Mouse (Mus musculus) limb, embryonic 11.5 days (tissue): ENCODE data around the gene Scarb1. TPM values are rescaled to one million over a fixed set of nuclear protein-coding genes. Genes with fewer than 3 reads are reported as not detected.

Experiments
- ATAC-seq: fragments of 200-750 bp; cut with Nextera tagmentation; 2 replicates; pipeline ENCODE4 v1.8.0; 2017; ENCODE audit warnings: low read depth; ENCODE audit not compliant: insufficient number of reproducible peaks, low FRiP score, low TSS enrichment
- DNase-seq: peaks from one replicate; pipeline ENCODE4 v3.0.0-alpha.2; 2015; ENCODE audit warnings: low spot score
- H3K27ac ChIP-seq: fragments of 300-500 bp; sonication (generic); replicated peaks from 2 replicates; pipeline ENCODE4 v1.5.1; 2014; ENCODE audit warnings: low read depth, mild to moderate bottlenecking, low read length
- H3K27me3 ChIP-seq: fragments of 300-500 bp; sonication (generic); 2 replicates; pipeline ENCODE4 v1.6.1; 2014; ENCODE audit warnings: mild to moderate bottlenecking, low read length, mixed read lengths; ENCODE audit not compliant: control insufficient read depth, insufficient read depth
- H3K36me3 ChIP-seq: fragments of 300-500 bp; sonication (generic); 2 replicates; pipeline ENCODE4 v1.6.1; 2014; ENCODE audit warnings: mild to moderate bottlenecking, low read length, moderate library complexity, mixed read lengths; ENCODE audit not compliant: control insufficient read depth, insufficient read depth
- H3K4me1 ChIP-seq: fragments of 300-500 bp; sonication (generic); 2 replicates; pipeline ENCODE4 v1.6.1; 2014; ENCODE audit warnings: low read length, mixed read lengths; ENCODE audit not compliant: control insufficient read depth, insufficient read depth
- H3K4me2 ChIP-seq: fragments of 300-500 bp; sonication (generic); 2 replicates; pipeline ENCODE4 v1.6.1; 2014; ENCODE audit warnings: low read depth, mild to moderate bottlenecking, moderate library complexity; ENCODE audit not compliant: severe bottlenecking
- H3K4me3 ChIP-seq: fragments of 300-500 bp; sonication (generic); 2 replicates; pipeline ENCODE4 v1.5.1; 2014; ENCODE audit warnings: low read depth, low read length
- H3K9ac ChIP-seq: fragments of 300-500 bp; sonication (generic); 2 replicates; pipeline ENCODE4 v1.6.1; 2014; ENCODE audit warnings: mild to moderate bottlenecking, low read length
- H3K9me3 ChIP-seq: fragments of 300-500 bp; sonication (generic); 2 replicates; pipeline ENCODE4 v1.6.1; 2016; ENCODE audit warnings: low read length; ENCODE audit not compliant: control insufficient read depth
- WGBS: fragments of 180-500 bp; shearing (Covaris S2); extraction: QIAGEN DNeasy Blood & Tissue Kit; methylation state at CpG from one replicate; pipeline ENCODE4 v1.1.7; 2014; 5-methylcytosine and 5-hydroxymethylcytosine counted together
- polyA plus RNA-seq: library from polyadenylated mRNA; unstranded; fragments of >200 nt; fragmentation: Nextera tagmentation; extraction: Ambion mirVana; gene quantifications from 2 replicates; pipeline ENCODE4 v1.2.1, GENCODE M21; 2014

Scarb1 gene
- polyA plus RNA-seq, 1 experiment from 2014 or later = 30.3 TPM

- Histone ChIP-seq H3K27me3 (no peaks in the 10 kb centered on the region), H3K9me3 (no peaks in the 10 kb centered on the region), H3K9ac (peak overlapping the region; percentile 30; the same call in 1 of the 2 replicates), H3K4me3 (peak overlapping the region; percentile 67), H3K27ac (no peak overlapping the region), H3K4me2 (peak overlapping the region; percentile 97), H3K36me3 (no peaks in the 10 kb centered on the region), H3K4me1 (peaks cover 11% of the 10 kb centered on the region; the same call in 1 of the 2 replicates)
- DNase-seq = no peak
- 56% methylated on average over 14 of the region's 14 CpGs for WGBS
- no peak for ATAC-seq
These were observed 681 bp upstream of the Scarb1 start for GRCm38 (mm10) chr5:125341459-125342090.

DNA sequence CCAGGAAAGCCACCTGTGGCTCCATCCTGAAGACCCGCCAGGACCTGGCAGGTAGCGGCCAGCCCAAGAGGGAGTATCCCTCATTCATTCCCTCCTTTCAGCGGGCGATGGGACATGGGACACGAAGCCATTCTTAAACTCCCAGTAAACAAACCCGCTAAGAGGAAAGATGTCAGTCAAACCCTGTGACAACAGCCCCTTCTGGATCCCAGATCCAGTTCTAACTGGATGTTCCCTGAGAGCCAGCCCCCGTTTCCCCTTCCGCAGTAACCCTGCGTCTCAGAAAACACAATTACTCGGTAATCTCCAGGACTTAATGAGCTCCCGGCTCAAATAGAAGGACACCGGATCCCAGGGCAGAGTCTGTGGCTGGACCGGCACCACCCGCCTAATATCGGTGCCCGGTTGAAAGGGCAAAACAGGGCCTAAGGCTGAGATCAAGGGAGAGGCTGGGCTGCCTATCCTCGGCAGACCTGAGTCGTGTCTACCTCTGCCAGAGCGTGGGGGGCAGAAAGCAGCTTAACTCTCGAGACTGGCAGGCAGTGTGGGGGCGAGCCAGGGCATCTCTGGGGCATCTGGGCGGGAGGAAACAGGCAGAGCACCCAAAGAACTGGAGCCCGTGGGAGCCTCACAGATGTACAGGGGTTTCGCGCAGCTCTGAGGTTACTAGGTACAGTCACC, 903 bp downstream of the Scarb1 start:
- 1% methylated on average over 25 of the region's 25 CpGs for WGBS
- no peak for ATAC-seq

GRCm38 (mm10) chr5:125339108-125339751, 1.7 kb downstream of the Scarb1 start:
- Histone ChIP-seq H3K9ac (no peak overlapping the region), H3K4me1 (peaks cover 11% of the 10 kb centered on the region; the same call in 1 of the 2 replicates), H3K27me3 (no peaks in the 10 kb centered on the region), H3K27ac (no peak overlapping the region), H3K4me2 (peak overlapping the region; percentile 97), H3K36me3 (no peaks in the 10 kb centered on the region), H3K9me3 (no peaks in the 10 kb centered on the region), H3K4me3 (0 out of 2 replicates have a peak overlapping the region, but pooled peaks have one; percentile 67)
- no peak for ATAC-seq
- WGBS = 7% methylated on average over 18 of the region's 18 CpGs
- peak; percentile 47 for DNase-seq

More for the DNA sequence above, 903 bp downstream of the Scarb1 start:
- peak overlapping the region; percentile 67 for H3K4me3 ChIP-seq
- peak overlapping the region; percentile 62 for H3K9ac ChIP-seq
- H3K4me1 ChIP-seq = peaks cover 11% of the 10 kb centered on the region; the same call in 1 of the 2 replicates
- DNase-seq = peak; percentile 50
- H3K4me2 ChIP-seq = peak overlapping the region; percentile 97
- no peaks in the 10 kb centered on the region for H3K36me3 ChIP-seq
- no peaks in the 10 kb centered on the region for H3K27me3 ChIP-seq
- no peak overlapping the region for H3K27ac ChIP-seq
- H3K9me3 ChIP-seq = no peaks in the 10 kb centered on the region

DNA sequence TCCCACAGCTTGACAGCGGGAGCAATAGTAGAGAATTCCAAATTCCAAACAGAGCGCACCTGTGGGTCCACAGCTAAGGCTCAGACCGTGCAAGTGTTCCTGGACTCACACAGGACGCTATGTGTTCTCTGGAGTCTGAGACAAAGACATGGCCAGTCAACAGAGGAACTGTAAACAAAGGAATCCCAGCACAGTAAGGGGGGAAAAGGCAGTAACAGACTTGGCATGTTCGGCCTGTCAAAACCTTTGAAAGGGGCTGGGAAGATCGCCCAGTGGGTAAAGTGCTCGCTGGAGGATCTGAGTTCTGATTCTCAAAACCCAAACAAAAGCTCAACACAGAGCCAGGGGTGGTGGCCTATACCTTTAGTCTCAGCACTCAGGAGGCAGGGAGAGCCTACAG, 3.4 kb downstream of the Scarb1 start:
- H3K4me2 ChIP-seq = no peak overlapping the region
- no peak for DNase-seq
- no peak for ATAC-seq
- H3K4me1 ChIP-seq = peaks cover 11% of the 10 kb centered on the region; the same call in 1 of the 2 replicates
- no peaks in the 10 kb centered on the region for H3K36me3 ChIP-seq
- no peaks in the 10 kb centered on the region for H3K9me3 ChIP-seq
- WGBS = 85% methylated on average over 7 of the region's 7 CpGs
- H3K9ac ChIP-seq = no peak overlapping the region
- no peaks in the 10 kb centered on the region for H3K27me3 ChIP-seq
- no peak overlapping the region for H3K27ac ChIP-seq
- H3K4me3 ChIP-seq = no peak overlapping the region

DNA sequence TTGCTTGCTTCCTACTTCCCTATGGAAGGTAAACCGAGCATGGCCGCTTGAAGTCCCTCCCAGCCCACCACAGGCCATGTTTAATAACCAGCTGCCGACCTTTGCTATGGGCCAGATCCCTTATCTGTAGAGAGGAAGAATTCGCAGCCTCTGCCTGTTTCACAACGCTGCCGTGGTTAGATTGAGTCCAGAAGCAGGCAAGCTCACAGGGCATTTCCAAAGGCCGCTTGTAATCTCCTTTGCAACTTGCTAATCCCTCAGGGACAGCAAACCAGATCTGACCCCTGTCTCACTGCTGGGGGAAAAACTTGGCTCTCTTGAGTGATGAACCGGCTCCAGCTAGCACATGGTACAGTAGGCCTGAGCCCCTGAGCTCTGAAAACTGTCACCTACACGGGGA, 3.9 kb downstream of the Scarb1 start:
- DNase-seq = no peak
- Histone ChIP-seq H3K9ac (no peak overlapping the region), H3K4me3 (no peak overlapping the region), H3K4me1 (peaks cover 11% of the 10 kb centered on the region; the same call in 1 of the 2 replicates), H3K27ac (no peak overlapping the region), H3K9me3 (no peaks in the 10 kb centered on the region), H3K36me3 (no peaks in the 10 kb centered on the region), H3K27me3 (no peaks in the 10 kb centered on the region), H3K4me2 (no peak overlapping the region)
- ATAC-seq = no peak
- 49% methylated on average over 9 of the region's 9 CpGs for WGBS

- H3K27ac ChIP-seq = no peak overlapping the region
- WGBS = 83% methylated on average over 6 of the region's 6 CpGs
These were observed 7.9 kb downstream of the Scarb1 start for GRCm38 (mm10) chr5:125333009-125333408.

DNA sequence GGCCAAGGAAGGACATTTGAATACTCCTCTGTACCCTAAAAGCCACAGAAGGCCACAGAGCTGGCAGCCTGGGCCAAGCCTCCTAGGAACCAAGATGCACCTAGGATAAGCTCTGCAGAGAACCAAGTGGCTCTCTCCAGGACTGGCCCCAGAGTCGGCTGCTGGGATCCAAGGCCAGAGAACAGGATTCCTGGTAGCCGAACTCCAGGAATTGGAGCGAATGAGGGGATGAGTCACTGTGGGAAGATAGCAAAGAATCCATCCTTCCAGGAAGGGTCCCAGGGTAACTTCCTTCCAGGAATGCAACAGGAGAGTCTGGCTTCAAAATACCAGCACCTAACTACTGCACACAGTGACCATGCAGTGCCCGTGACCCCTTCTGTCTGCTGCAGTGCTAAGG, 8.6 kb downstream of the Scarb1 start:
- H3K36me3 ChIP-seq = no peaks in the 10 kb centered on the region
- H3K4me3 ChIP-seq = no peak overlapping the region
- H3K9me3 ChIP-seq = no peaks in the 10 kb centered on the region
- H3K4me1 ChIP-seq = no peaks in the 10 kb centered on the region
- H3K27ac ChIP-seq = no peak overlapping the region
- no peaks in the 10 kb centered on the region for H3K27me3 ChIP-seq
- WGBS = 78% methylated on average over 4 of the region's 4 CpGs
- no peak for ATAC-seq
- no peak overlapping the region for H3K4me2 ChIP-seq
- no peak overlapping the region for H3K9ac ChIP-seq
- no peak for DNase-seq

More at GRCm38 (mm10) chr5:125333009-125333408, 7.9 kb downstream of the Scarb1 start:
- Histone ChIP-seq H3K27me3 (no peaks in the 10 kb centered on the region), H3K4me1 (no peaks in the 10 kb centered on the region), H3K9me3 (no peaks in the 10 kb centered on the region), H3K4me2 (no peak overlapping the region), H3K9ac (no peak overlapping the region), H3K36me3 (no peaks in the 10 kb centered on the region), H3K4me3 (no peak overlapping the region)
- DNase-seq = no peak
- no peak for ATAC-seq

DNA sequence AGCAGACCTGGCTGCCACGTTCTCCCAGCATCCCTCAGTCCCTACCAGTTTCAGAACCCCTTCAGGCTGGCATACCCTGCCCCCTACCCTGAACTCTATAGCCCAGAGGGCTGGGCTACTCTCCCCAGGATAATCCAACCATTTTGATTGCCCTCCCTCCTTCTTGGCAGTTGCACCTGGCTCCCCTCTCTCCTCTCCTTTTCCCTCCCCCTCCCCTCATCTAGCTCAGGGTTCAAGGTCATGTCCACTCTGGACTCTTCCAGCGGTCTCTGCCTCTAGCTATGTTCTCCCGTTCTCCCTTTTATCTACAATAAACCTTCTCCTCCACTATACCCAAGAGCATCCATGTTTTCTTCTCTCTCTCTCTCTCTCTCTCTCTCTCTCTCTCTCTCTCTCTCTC, 9.1 kb downstream of the Scarb1 start:
- H3K27me3 ChIP-seq = no peaks in the 10 kb centered on the region
- no peaks in the 10 kb centered on the region for H3K9me3 ChIP-seq
- no peak overlapping the region for H3K27ac ChIP-seq
- H3K9ac ChIP-seq = no peak overlapping the region
- WGBS = 35% methylated on average over 3 of the region's 3 CpGs
- H3K4me2 ChIP-seq = no peak overlapping the region
- DNase-seq (no peak), ATAC-seq (no peak)
- H3K4me3 ChIP-seq = no peak overlapping the region
- no peaks in the 10 kb centered on the region for H3K4me1 ChIP-seq
- no peaks in the 10 kb centered on the region for H3K36me3 ChIP-seq
